Mouse (Mus musculus) embryonic facial prominence, embryonic 15.5 days (tissue): ENCODE data around the gene Rrp1. TPM values are rescaled to one million over a fixed set of nuclear protein-coding genes. Genes with fewer than 3 reads are reported as not detected.
"Not testable (repeated sequence)": the region's sequence is repeated elsewhere in the genome, so short reads cannot be mapped to it uniquely, and the experiment has no call there.

ENCODE experiments used
- ATAC-seq: fragments of 200-750 bp; cut with Nextera tagmentation; 2 replicates; pipeline ENCODE4 v1.8.0; 2017; ENCODE audit warnings: low read depth, moderate TSS enrichment; ENCODE audit not compliant: insufficient number of reproducible peaks, low FRiP score, low TSS enrichment
- H3K27ac ChIP-seq: fragments of 300-500 bp; sonication (generic); replicated peaks from 2 replicates; pipeline ENCODE4 v1.5.1; 2015; ENCODE audit warnings: mild to moderate bottlenecking, inconsistent platforms
- H3K27me3 ChIP-seq: fragments of 300-500 bp; sonication (generic); 2 replicates; pipeline ENCODE4 v1.6.1; 2015; ENCODE audit warnings: inconsistent platforms
- H3K36me3 ChIP-seq: fragments of 300-500 bp; sonication (generic); 2 replicates; pipeline ENCODE4 v1.6.1; 2015; ENCODE audit warnings: mild to moderate bottlenecking, inconsistent platforms
- H3K4me1 ChIP-seq: fragments of 300-500 bp; sonication (generic); 2 replicates; pipeline ENCODE4 v1.6.1; 2015; ENCODE audit warnings: inconsistent platforms
- H3K4me2 ChIP-seq: fragments of 300-500 bp; sonication (generic); replicated peaks from 2 replicates; pipeline ENCODE4 v1.6.1; 2015; ENCODE audit warnings: mild to moderate bottlenecking, inconsistent platforms
- H3K4me3 ChIP-seq: fragments of 300-500 bp; sonication (generic); replicated peaks from 2 replicates; pipeline ENCODE4 v1.5.1; 2015; ENCODE audit warnings: mild to moderate bottlenecking, inconsistent platforms
- H3K9ac ChIP-seq: fragments of 300-500 bp; sonication (generic); 2 replicates; pipeline ENCODE4 v1.6.1; 2015; ENCODE audit warnings: inconsistent platforms
- H3K9me3 ChIP-seq: fragments of 300-500 bp; sonication (generic); replicated peaks from 2 replicates; pipeline ENCODE4 v1.6.1; 2016; ENCODE audit warnings: inconsistent platforms
- WGBS: fragments of 180-500 bp; shearing (Covaris S2); methylation state at CpG from one replicate; pipeline ENCODE4 v1.1.7; 2015; 5-methylcytosine and 5-hydroxymethylcytosine counted together
- polyA plus RNA-seq: library from polyadenylated mRNA; unstranded; fragments of >200 nt; fragmentation: Nextera tagmentation; extraction: Ambion mirVana; gene quantifications from 2 replicates; pipeline ENCODE4 v1.2.1, GENCODE M21; 2015

Gene Rrp1
- polyA plus RNA-seq, 1 experiment from 2014 or later: 298 TPM

- Histone ChIP-seq H3K27ac (no peak overlapping the region), H3K4me2 (no peak overlapping the region), H3K27me3 (no peaks in the 10 kb centered on the region), H3K9ac (no peak overlapping the region), H3K4me1 (peaks cover 17% of the 10 kb centered on the region), H3K9me3 (no peaks in the 10 kb centered on the region), H3K4me3 (no peak overlapping the region), H3K36me3 (peaks cover 8% of the 10 kb centered on the region)
- no peak for ATAC-seq
- WGBS: 84% methylated on average over 3 of the region's 3 CpGs
Observed at GRCm38 (mm10) chr10:78422614-78423013, 9.8 kb upstream of the Rrp1 start.

GRCm38 (mm10) chr10:78420929-78421328 is 8.1 kb upstream of the Rrp1 start:
- Histone ChIP-seq H3K27ac (no peak overlapping the region), H3K9ac (no peak overlapping the region)
- WGBS: 65% methylated on average over 2 of the region's 2 CpGs

GRCm38 (mm10) chr10:78418791-78419190 is 5.9 kb upstream of the Rrp1 start:
- Histone ChIP-seq H3K4me2 (no peak overlapping the region), H3K9me3 (no peaks in the 10 kb centered on the region), H3K27me3 (no peaks in the 10 kb centered on the region), H3K9ac (no peak overlapping the region), H3K4me3 (no peak overlapping the region), H3K27ac (no peak overlapping the region), H3K36me3 (no peaks in the 10 kb centered on the region), H3K4me1 (no peaks in the 10 kb centered on the region)
- no peak for ATAC-seq
- WGBS: 81% methylated on average over 2 of the region's 2 CpGs

More at GRCm38 (mm10) chr10:78420929-78421328, 8.1 kb upstream of the Rrp1 start:
- ATAC-seq: no peak
- H3K36me3 ChIP-seq: no peaks in the 10 kb centered on the region
- H3K9me3 ChIP-seq: no peaks in the 10 kb centered on the region
- no peak overlapping the region for H3K4me3 ChIP-seq
- H3K4me1 ChIP-seq: 0 out of 2 replicates have a peak, but pooled peaks cover 5% of the 10 kb centered on the region
- no peaks in the 10 kb centered on the region for H3K27me3 ChIP-seq
- H3K4me2 ChIP-seq: no peak overlapping the region

GRCm38 (mm10) chr10:78417888-78418287 is 5.0 kb upstream of the Rrp1 start:
- Histone ChIP-seq H3K27me3 (no peaks in the 10 kb centered on the region), H3K4me3 (no peak overlapping the region), H3K27ac (0 out of 2 replicates have a peak overlapping the region, but pooled peaks have one; percentile 2), H3K9me3 (no peaks in the 10 kb centered on the region), H3K4me2 (no peak overlapping the region), H3K9ac (no peak overlapping the region), H3K4me1 (peaks cover 4% of the 10 kb centered on the region; the same call in 1 of the 2 replicates), H3K36me3 (no peaks in the 10 kb centered on the region)
- ATAC-seq: no peak
- WGBS: 41% methylated on average over 5 of the region's 5 CpGs

GRCm38 (mm10) chr10:78414936-78415335 is 2.1 kb upstream of the Rrp1 start:
- WGBS: 84% methylated on average over 4 of the region's 4 CpGs
- H3K4me3 ChIP-seq, H3K9me3 ChIP-seq, H3K27ac ChIP-seq, H3K4me2 ChIP-seq, H3K27me3 ChIP-seq, ATAC-seq, H3K36me3 ChIP-seq, H3K9ac ChIP-seq: not testable (repeated sequence)
- peaks cover 13% of the 10 kb centered on the region for H3K4me1 ChIP-seq

- Histone ChIP-seq H3K9ac (peak overlapping the region; percentile 80; the same call in 1 of the 2 replicates), H3K36me3 (peaks cover 28% of the 10 kb centered on the region), H3K27me3 (no peaks in the 10 kb centered on the region), H3K9me3 (no peaks in the 10 kb centered on the region), H3K4me1 (peaks cover 13% of the 10 kb centered on the region), H3K4me2 (peak overlapping the region; percentile 51), H3K4me3 (peak overlapping the region; percentile 89), H3K27ac (peak overlapping the region; percentile 91; the same call in 1 of the 2 replicates)
- WGBS: 36% methylated on average over 7 of the region's 7 CpGs
- no peak for ATAC-seq
Observed at GRCm38 (mm10) chr10:78413152-78413520, 293 bp upstream of the Rrp1 start.

- peaks cover 41% of the 10 kb centered on the region for H3K36me3 ChIP-seq
- no peaks in the 10 kb centered on the region for H3K27me3 ChIP-seq
- ATAC-seq: no peak
- peaks cover 13% of the 10 kb centered on the region for H3K4me1 ChIP-seq
- peak overlapping the region; percentile 91; the same call in 1 of the 2 replicates for H3K27ac ChIP-seq
- WGBS: 17% methylated on average over 8 of the region's 8 CpGs
- H3K4me3 ChIP-seq: peak overlapping the region; percentile 89
- H3K9me3 ChIP-seq: no peaks in the 10 kb centered on the region
- peak overlapping the region; percentile 80 for H3K9ac ChIP-seq
- peak overlapping the region; percentile 51 for H3K4me2 ChIP-seq
Observed at GRCm38 (mm10) chr10:78411851-78412250, 992 bp downstream of the Rrp1 start.

GRCm38 (mm10) chr10:78409035-78409788 is 3.6 kb downstream of the Rrp1 start:
- Histone ChIP-seq H3K36me3 (peaks cover 65% of the 10 kb centered on the region), H3K4me3 (no peak overlapping the region), H3K9ac (no peak overlapping the region), H3K27ac (no peak overlapping the region), H3K9me3 (no peaks in the 10 kb centered on the region), H3K4me1 (peaks cover 13% of the 10 kb centered on the region), H3K27me3 (no peaks in the 10 kb centered on the region), H3K4me2 (no peak overlapping the region)
- ATAC-seq: no peak
- WGBS: 84% methylated on average over 9 of the region's 9 CpGs

- 71% methylated on average over 4 of the region's 4 CpGs for WGBS
- ATAC-seq: no peak
- H3K9ac ChIP-seq: no peak overlapping the region
- no peak overlapping the region for H3K4me3 ChIP-seq
- peaks cover 9% of the 10 kb centered on the region for H3K4me1 ChIP-seq
- no peak overlapping the region for H3K4me2 ChIP-seq
- no peak overlapping the region for H3K27ac ChIP-seq
- H3K36me3 ChIP-seq: peaks cover 86% of the 10 kb centered on the region
- no peaks in the 10 kb centered on the region for H3K9me3 ChIP-seq
- H3K27me3 ChIP-seq: no peaks in the 10 kb centered on the region
Observed at GRCm38 (mm10) chr10:78407132-78407531, 5.7 kb downstream of the Rrp1 start.

- 88% methylated on average over 6 of the region's 6 CpGs for WGBS
- Histone ChIP-seq H3K27me3 (no peaks in the 10 kb centered on the region), H3K36me3 (peaks cover 96% of the 10 kb centered on the region), H3K9me3 (no peaks in the 10 kb centered on the region), H3K4me3 (no peak overlapping the region), H3K4me1 (peaks cover under 1% of the 10 kb centered on the region; the same call in 1 of the 2 replicates), H3K27ac (no peak overlapping the region), H3K4me2 (no peak overlapping the region), H3K9ac (no peak overlapping the region)
- no peak for ATAC-seq
Observed at GRCm38 (mm10) chr10:78406152-78406551, 6.7 kb downstream of the Rrp1 start.

- H3K27me3 ChIP-seq: no peaks in the 10 kb centered on the region
- ATAC-seq: no peak
- H3K4me1 ChIP-seq: 0 out of 2 replicates have a peak, but pooled peaks cover 7% of the 10 kb centered on the region
- H3K4me3 ChIP-seq: no peak overlapping the region
- H3K27ac ChIP-seq: no peak overlapping the region
- no peak overlapping the region for H3K4me2 ChIP-seq
- H3K9me3 ChIP-seq: no peaks in the 10 kb centered on the region
- 92% methylated on average over 14 of the region's 14 CpGs for WGBS
- no peak overlapping the region for H3K9ac ChIP-seq
- H3K36me3 ChIP-seq: peaks cover 81% of the 10 kb centered on the region
Observed at GRCm38 (mm10) chr10:78402301-78402922, 10.4 kb downstream of the Rrp1 start.
